Mouse (Mus musculus): ENCODE results near the gene Atp1a4. TPM values are rescaled to one million over a fixed set of nuclear protein-coding genes. Genes with fewer than 3 reads are reported as not detected.

Gene Atp1a4
- polyA plus RNA-seq, 1 experiment from 2014 or later = not detected

DNA sequence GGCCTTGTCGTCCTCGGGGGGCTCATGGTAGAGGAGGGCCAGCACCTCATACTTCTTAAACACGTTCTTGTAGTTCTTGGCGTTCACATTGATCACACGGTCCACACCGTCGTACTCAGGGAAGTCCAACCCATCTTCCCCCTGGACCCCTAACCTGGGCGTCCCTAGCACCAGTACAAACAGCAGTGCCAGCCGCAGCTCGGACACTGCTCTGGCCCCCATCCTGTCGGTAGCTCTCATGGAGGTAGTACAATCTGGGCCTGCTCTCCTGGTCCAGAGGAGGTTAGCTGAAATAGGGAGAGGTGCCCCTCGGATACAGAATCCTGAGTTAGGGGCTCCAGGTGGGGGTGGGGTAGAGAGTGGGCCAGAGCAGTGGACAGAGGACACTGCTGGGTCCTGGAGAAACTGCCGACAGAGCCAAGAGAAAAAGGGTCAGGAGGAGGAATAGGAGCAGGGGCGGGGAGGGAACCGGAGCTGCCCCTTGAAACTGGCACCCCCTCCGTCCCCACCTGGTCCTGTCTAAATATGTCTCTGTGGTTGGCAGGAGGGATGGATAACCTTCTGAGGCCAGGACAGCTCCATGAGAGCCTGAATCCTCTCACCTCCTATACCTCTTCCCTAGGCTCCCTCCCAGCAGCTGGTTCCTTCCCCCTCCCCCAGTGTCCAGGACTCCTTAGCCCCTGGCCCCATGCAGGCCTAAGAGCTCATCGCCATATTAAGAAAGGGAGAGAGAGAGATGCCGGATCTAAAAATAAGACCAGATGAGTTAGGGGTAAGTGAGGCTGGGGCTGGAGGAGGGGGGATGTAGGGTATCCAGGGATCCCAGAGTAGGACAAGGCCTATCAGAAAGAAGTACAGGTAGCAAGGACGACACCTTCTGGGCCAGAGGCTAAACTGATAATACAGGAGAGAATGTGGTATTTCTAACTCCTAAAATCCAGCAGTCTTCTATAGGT, 38.5 kb downstream of the Atp1a4 start, which contains the start of gene Casq1:
Casq1 (minus strand) TSS at position 418 of the 956 bp plus-strand sequence.
- peak within 1 kb of the TSS; percentile 58 for H3K27ac ChIP-seq (ENCODE audit: low read depth)
- no peaks in the 10 kb centered on the region for H3K9me3 ChIP-seq (ENCODE audit: control insufficient read depth, low read length)
- no peak for DNase-seq (ENCODE audit: low spot score)
- no peaks in the 10 kb centered on the region for H3K27me3 ChIP-seq (replicated peaks; ENCODE audit: control insufficient read depth, insufficient read depth, low read length)
- no peaks in the 10 kb centered on the region for H3K36me3 ChIP-seq (ENCODE audit: control insufficient read depth, insufficient read depth, low read length)
- peaks cover 39% of the 10 kb centered on the region for H3K4me1 ChIP-seq (replicated peaks; ENCODE audit: control insufficient read depth, insufficient read depth, low read length)
- no peak within 1 kb of the TSS for H3K4me3 ChIP-seq (ENCODE audit: low read depth, low read length)
- no peak for ATAC-seq (replicated peaks; ENCODE audit: low FRiP score, low TSS enrichment, low read depth)
- H3K9ac ChIP-seq (ENCODE audit: low read length) = no peak within 1 kb of the TSS
- H3K4me2 ChIP-seq (ENCODE audit: low read length) = no peak within 1 kb of the TSS; the same call in 1 of the 2 replicates
- 81% methylated on average over 19 of the region's 19 CpGs for WGBS

DNA sequence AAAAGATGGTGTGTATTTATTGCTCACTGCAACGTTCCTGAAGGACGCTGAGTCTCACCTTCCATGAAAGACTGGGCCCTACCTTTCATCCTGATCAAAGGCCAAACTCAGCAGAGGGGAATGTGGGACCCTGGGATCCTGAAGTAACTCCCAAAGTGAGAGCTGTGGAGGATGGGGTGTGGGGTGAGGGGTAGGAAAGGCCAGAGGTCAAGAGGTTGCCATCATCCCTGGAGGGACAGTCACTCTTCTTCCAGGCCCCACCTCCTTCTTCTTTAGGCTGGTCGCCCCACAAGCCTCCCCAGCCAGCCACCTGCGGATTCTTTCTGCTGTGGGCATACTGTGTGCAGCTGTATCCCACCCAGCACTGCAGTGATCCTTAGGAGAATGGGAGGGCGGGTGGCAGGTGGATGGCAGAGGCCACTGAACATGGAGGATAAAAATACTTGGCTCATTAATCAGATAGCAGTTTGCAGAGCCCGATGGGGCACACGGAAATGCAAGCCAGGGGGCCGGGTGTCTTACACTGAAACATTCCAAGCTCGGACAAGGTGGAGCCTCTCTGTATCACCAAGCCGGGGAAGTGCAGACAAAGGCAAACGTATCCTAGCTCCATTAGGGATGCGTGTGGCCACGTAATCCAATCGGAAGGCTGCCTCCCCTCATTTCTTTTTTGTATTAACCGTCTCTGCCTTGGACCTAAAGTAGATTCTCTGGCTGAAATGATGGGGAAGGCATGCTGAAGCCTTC, 39.9 kb downstream of the Atp1a4 start:
- Histone ChIP-seq H3K4me2 (ENCODE audit: low read length) (no peak overlapping the region), H3K27me3 (replicated peaks; ENCODE audit: control insufficient read depth, insufficient read depth, low read length) (no peaks in the 10 kb centered on the region), H3K9ac (ENCODE audit: low read length) (no peak overlapping the region), H3K36me3 (ENCODE audit: control insufficient read depth, insufficient read depth, low read length) (no peaks in the 10 kb centered on the region), H3K4me3 (ENCODE audit: low read depth, low read length) (no peak overlapping the region), H3K9me3 (ENCODE audit: control insufficient read depth, low read length) (no peaks in the 10 kb centered on the region), H3K4me1 (replicated peaks; ENCODE audit: control insufficient read depth, insufficient read depth, low read length) (peaks cover 39% of the 10 kb centered on the region), H3K27ac (ENCODE audit: low read depth) (no peak overlapping the region)
- WGBS = 60% methylated on average over 15 of the region's 15 CpGs
- ATAC-seq (replicated peaks; ENCODE audit: low FRiP score, low TSS enrichment, low read depth) (no peak), DNase-seq (ENCODE audit: low spot score) (no peak)

DNA sequence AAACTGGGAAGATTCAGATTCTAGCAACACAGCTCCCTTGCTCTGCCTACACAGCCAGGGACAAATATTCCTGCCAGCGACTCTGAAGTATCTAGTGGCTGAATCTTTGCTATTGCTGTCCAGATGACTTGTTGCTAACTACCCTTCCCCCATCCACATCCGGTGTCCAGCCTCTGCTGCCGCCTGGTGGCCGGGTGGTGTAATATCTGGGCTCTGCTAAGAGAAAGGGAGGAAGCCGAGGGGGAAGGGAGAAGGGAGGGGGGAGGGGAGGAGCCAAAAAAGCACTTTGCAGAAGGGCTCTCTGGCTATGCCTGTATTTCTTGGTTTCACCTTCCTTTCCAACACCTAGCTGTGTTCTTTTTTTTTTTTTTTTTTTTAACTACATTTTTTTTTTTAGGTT, 41.1 kb downstream of the Atp1a4 start:
- Histone ChIP-seq H3K9ac (ENCODE audit: low read length) (no peak overlapping the region), H3K36me3 (ENCODE audit: control insufficient read depth, insufficient read depth, low read length) (no peaks in the 10 kb centered on the region), H3K4me2 (ENCODE audit: low read length) (peak overlapping the region; percentile 40), H3K9me3 (ENCODE audit: control insufficient read depth, low read length) (no peaks in the 10 kb centered on the region), H3K27me3 (replicated peaks; ENCODE audit: control insufficient read depth, insufficient read depth, low read length) (no peaks in the 10 kb centered on the region), H3K4me1 (replicated peaks; ENCODE audit: control insufficient read depth, insufficient read depth, low read length) (peaks cover 43% of the 10 kb centered on the region), H3K4me3 (ENCODE audit: low read depth, low read length) (no peak overlapping the region), H3K27ac (ENCODE audit: low read depth) (peak overlapping the region; percentile 74)
- peak; percentile 56; the same call in 1 of the 2 replicates for ATAC-seq (replicated peaks; ENCODE audit: low FRiP score, low TSS enrichment, low read depth)
- WGBS = 0% methylated on average over 5 of the region's 5 CpGs
- DNase-seq (ENCODE audit: low spot score) = peak; percentile 98

DNA sequence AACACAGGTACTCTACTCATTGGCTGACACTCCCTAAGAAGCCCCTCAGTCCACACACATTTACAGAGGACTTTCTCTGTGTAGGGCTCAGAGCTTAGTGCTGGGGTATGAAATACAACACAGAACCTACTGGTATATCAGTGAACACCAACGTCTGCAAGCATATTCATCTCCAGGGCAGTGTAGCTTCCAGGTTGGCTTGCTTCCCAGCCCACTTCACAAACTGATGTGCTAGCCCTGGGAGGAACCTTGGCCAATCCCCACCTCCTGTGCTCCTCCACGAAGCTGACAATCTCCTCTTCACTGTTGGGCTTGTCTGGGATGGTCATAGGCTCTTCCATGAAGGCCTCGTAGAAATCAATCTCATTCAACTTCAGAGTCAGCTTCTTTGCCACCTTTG, 43.5 kb downstream of the Atp1a4 start:
- no peaks in the 10 kb centered on the region for H3K9me3 ChIP-seq (ENCODE audit: control insufficient read depth, low read length)
- H3K27ac ChIP-seq (ENCODE audit: low read depth) = no peak overlapping the region
- peaks cover 20% of the 10 kb centered on the region for H3K4me1 ChIP-seq (replicated peaks; ENCODE audit: control insufficient read depth, insufficient read depth, low read length)
- no peak for DNase-seq (ENCODE audit: low spot score)
- H3K36me3 ChIP-seq (ENCODE audit: control insufficient read depth, insufficient read depth, low read length) = no peaks in the 10 kb centered on the region
- 55% methylated on average over 3 of the region's 3 CpGs for WGBS
- no peak for ATAC-seq (replicated peaks; ENCODE audit: low FRiP score, low TSS enrichment, low read depth)
- no peak overlapping the region for H3K4me2 ChIP-seq (ENCODE audit: low read length)
- no peak overlapping the region for H3K4me3 ChIP-seq (ENCODE audit: low read depth, low read length)
- H3K9ac ChIP-seq (ENCODE audit: low read length) = no peak overlapping the region
- H3K27me3 ChIP-seq (replicated peaks; ENCODE audit: control insufficient read depth, insufficient read depth, low read length) = no peaks in the 10 kb centered on the region

DNA sequence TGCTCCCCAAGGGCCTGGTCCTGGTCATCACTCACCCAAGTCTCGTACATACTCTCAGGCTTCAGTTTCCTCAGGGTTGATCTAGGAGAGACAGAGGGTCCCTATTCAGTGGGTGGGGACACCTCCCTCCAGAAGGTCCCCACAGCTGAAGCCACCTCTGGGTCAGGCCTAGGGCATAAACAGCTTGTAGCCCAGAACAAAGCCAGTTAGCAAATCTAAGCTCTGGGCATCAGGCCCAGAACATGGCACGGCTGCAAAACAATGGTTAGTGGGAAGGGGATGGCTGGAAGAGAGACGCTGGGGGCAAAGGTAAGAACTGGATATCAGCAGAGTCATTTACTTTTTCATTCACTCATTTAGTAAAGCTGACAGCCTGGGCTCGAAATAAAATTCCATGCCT, 44.4 kb downstream of the Atp1a4 start:
- Histone ChIP-seq H3K9ac (ENCODE audit: low read length) (no peak overlapping the region), H3K27ac (ENCODE audit: low read depth) (no peak overlapping the region), H3K4me1 (replicated peaks; ENCODE audit: control insufficient read depth, insufficient read depth, low read length) (peaks cover 12% of the 10 kb centered on the region; the same call in 1 of the 2 replicates), H3K27me3 (replicated peaks; ENCODE audit: control insufficient read depth, insufficient read depth, low read length) (no peaks in the 10 kb centered on the region), H3K36me3 (ENCODE audit: control insufficient read depth, insufficient read depth, low read length) (no peaks in the 10 kb centered on the region), H3K4me2 (ENCODE audit: low read length) (no peak overlapping the region), H3K9me3 (ENCODE audit: control insufficient read depth, low read length) (no peaks in the 10 kb centered on the region), H3K4me3 (ENCODE audit: low read depth, low read length) (no peak overlapping the region)
- no peak for DNase-seq (ENCODE audit: low spot score)
- ATAC-seq (replicated peaks; ENCODE audit: low FRiP score, low TSS enrichment, low read depth) = no peak
- WGBS = 76% methylated on average over 4 of the region's 4 CpGs

DNA sequence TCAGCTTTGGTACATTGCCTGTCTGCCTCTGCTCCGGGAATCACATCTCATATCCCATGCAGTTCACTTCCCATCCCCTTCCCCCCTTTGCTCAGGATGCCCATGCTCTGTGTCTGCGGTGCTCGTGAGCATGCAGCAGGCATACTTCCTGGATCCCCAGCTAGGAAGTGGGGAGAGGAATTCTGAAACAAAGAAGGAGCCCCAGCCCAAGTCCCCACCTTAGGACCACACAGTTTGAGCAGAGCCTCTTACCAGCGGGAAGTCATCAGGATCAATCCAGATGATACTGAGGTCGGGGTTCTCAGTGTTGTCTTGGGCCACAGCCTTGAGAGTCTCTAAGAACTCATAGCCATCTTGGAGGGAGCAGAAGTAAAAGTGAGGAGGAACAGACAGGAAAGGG, 45.4 kb downstream of the Atp1a4 start:
- no peak overlapping the region for H3K4me3 ChIP-seq (ENCODE audit: low read depth, low read length)
- no peak overlapping the region for H3K27ac ChIP-seq (ENCODE audit: low read depth)

DNA sequence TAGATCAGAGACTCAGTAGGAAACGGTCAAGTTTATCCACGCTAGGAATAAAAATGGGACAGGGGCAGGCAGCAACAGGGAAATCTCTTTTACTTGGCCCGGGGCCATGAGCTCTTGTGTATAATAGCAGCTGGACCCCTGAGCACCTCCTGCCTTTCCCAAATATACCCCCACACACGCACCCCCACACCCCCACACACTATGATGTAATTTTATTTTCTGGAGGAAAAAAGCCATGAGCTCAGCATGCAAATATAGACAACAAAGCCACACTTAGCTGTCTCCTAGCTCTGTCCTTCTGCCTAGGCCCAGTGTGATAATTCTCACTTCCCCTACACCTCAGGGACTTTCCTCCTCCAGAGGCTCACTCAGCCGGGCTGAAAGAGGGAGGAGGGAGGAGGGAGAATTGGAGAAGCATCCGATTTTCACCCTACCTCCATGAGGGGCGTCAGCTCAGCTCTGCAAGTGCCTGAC, 51.1 kb downstream of the Atp1a4 start:
- H3K27me3 ChIP-seq (replicated peaks; ENCODE audit: control insufficient read depth, insufficient read depth, low read length) = no peaks in the 10 kb centered on the region
- no peaks in the 10 kb centered on the region for H3K9me3 ChIP-seq (ENCODE audit: control insufficient read depth, low read length)
- peak overlapping the region; percentile 79 for H3K9ac ChIP-seq (ENCODE audit: low read length)
- 14% methylated on average over 7 of the region's 7 CpGs for WGBS
- no peaks in the 10 kb centered on the region for H3K36me3 ChIP-seq (ENCODE audit: control insufficient read depth, insufficient read depth, low read length)
- H3K4me3 ChIP-seq (ENCODE audit: low read depth, low read length) = 0 out of 2 replicates have a peak overlapping the region, but pooled peaks have one; percentile 73
- peaks cover 48% of the 10 kb centered on the region for H3K4me1 ChIP-seq (replicated peaks; ENCODE audit: control insufficient read depth, insufficient read depth, low read length)
- peak overlapping the region; percentile 75 for H3K27ac ChIP-seq (ENCODE audit: low read depth)
- peak overlapping the region; percentile 67 for H3K4me2 ChIP-seq (ENCODE audit: low read length)
- ATAC-seq (replicated peaks; ENCODE audit: low FRiP score, low TSS enrichment, low read depth) = peak; percentile 16; the same call in 1 of the 2 replicates
- no peak for DNase-seq (ENCODE audit: low spot score)

More for the DNA sequence above, 45.4 kb downstream of the Atp1a4 start:
- H3K27me3 ChIP-seq (replicated peaks; ENCODE audit: control insufficient read depth, insufficient read depth, low read length) = no peaks in the 10 kb centered on the region
- H3K9me3 ChIP-seq (ENCODE audit: control insufficient read depth, low read length) = no peaks in the 10 kb centered on the region
- H3K4me2 ChIP-seq (ENCODE audit: low read length) = no peak overlapping the region
- no peak overlapping the region for H3K9ac ChIP-seq (ENCODE audit: low read length)
- WGBS = 32% methylated on average over 5 of the region's 5 CpGs
- H3K36me3 ChIP-seq (ENCODE audit: control insufficient read depth, insufficient read depth, low read length) = no peaks in the 10 kb centered on the region
- DNase-seq (ENCODE audit: low spot score) = no peak
- no peak for ATAC-seq (replicated peaks; ENCODE audit: low FRiP score, low TSS enrichment, low read depth)
- peaks cover 10% of the 10 kb centered on the region; the same call in 1 of the 2 replicates for H3K4me1 ChIP-seq (replicated peaks; ENCODE audit: control insufficient read depth, insufficient read depth, low read length)

DNA sequence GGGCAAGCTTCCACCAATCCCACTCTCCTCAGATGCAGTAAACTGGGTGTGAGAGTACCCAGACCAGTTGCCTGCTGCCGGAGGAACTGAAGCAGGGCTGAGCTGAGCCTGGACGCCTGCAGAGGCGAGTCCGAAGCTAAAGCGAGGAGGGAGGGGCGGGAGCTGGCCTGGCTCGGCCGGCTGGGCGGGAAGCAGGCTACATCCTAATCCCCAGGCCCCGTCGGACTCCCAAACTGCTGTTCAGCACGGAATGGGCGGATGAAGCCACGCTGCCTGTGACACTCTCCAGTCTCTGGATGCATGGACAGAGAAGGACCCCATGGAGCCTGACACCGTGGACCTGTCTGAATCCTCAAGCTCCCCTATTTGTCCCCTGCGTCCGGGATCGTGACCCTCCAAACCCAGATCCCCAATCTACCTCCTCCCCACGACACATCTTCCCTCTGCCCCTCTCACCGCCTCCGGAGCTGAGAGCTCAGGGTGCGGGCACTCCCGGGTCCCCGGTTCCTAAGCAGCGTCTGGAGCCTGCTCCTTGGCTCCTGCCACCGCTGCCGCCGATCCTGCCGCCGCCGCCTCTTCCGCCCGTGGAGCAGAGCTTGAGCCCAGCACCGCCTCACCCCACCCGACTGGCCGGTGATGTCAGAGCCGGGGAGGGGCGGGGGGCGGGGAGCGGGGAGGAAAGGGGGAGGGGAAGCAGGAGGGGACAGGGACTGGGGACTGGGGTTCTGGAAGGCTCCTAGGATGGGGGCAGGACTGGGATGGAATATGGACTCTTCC, 51.9 kb downstream of the Atp1a4 start, which contains the start of gene Pea15a:
Pea15a (minus strand) TSS at position 664 of the 777 bp plus-strand sequence.
- DNase-seq (ENCODE audit: low spot score) (peak; percentile 85), ATAC-seq (replicated peaks; ENCODE audit: low FRiP score, low TSS enrichment, low read depth) (peak; percentile 73)
- Histone ChIP-seq H3K27ac (ENCODE audit: low read depth) (peak within 1 kb of the TSS; percentile 75), H3K4me2 (ENCODE audit: low read length) (peak within 1 kb of the TSS; percentile 67), H3K27me3 (replicated peaks; ENCODE audit: control insufficient read depth, insufficient read depth, low read length) (no peaks in the 10 kb centered on the region), H3K9me3 (ENCODE audit: control insufficient read depth, low read length) (no peaks in the 10 kb centered on the region), H3K9ac (ENCODE audit: low read length) (peak within 1 kb of the TSS; percentile 79), H3K36me3 (ENCODE audit: control insufficient read depth, insufficient read depth, low read length) (peaks cover 7% of the 10 kb centered on the region; the same call in 1 of the 2 replicates), H3K4me1 (replicated peaks; ENCODE audit: control insufficient read depth, insufficient read depth, low read length) (peaks cover 55% of the 10 kb centered on the region), H3K4me3 (ENCODE audit: low read depth, low read length) (peak within 1 kb of the TSS; percentile 73)
- under 1% methylated on average over 37 of the region's 40 CpGs for WGBS
